Mouse (Mus musculus) right cerebral cortex, postnatal 36 days (tissue): Measurements from ENCODE around the gene Lmln.
"Not testable (repeated sequence)": the region's sequence is repeated elsewhere in the genome, so short reads cannot be mapped to it uniquely, and the experiment has no call there.

Experiments used
- DNase-seq, 2 experiments: peaks; one replicate each; pipeline ENCODE4 v3.0.0; 2022; ENCODE audit warnings: low spot score in 2 of 2, mixed read lengths in 1 of 2

Lmln gene

DNA sequence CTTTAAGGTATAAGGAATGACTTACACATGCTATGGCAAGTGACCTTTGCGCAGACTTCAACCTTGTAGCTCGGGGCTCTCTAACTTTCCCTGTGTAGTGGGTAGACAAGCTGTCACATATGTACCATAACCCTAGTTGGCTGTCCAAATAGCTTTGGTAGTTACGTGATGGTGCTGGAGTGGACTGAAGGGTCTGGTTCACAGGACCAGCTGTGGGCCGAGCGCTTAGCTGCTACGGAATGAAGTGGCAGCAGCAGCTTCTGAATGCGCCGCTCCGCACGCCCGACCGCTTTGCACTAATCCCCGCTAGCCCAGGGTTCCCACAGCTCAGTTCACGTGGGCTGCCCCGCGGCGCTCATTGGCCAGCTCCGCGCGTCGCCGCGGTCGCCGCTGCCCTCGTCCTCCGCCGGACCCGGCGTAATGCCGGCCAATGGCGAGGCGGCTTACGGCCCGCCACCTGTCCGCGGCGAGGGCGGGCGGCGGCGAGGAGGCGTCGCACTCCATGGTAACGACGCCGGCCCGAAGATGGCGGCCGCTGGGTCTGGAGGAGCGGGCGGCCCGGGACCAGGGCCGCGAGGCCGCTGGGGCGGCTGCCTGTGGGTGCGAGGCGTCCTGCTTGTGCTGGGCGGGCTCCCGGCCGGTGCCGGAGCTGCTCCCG is at the start of gene Lmln:
Gene Lmln, plus strand, starts transcription at position 498 of the 658 bp plus-strand sequence.
- peak; percentile 87 to 90 for DNase-seq

DNA sequence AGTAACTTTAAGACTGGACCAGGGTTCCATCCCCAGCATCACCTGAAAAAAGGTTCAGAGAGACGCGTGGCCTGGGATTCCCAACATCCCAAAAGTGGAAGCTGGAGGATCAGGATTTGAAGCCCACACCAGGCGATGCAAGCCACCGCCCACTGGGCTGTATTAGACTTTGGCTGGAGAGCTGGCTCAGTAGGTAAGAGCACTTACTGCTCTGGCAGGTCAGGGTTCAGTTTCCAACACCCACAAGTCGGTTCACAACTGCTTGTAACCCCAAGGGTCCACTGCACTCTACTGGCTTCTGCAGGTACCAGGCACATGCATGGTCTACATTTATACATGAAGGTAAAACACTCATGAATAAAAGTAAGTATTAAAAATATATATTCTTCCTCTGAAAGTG is 48.5 kb upstream of the Lmln start:
- DNase-seq, result no peak

DNA sequence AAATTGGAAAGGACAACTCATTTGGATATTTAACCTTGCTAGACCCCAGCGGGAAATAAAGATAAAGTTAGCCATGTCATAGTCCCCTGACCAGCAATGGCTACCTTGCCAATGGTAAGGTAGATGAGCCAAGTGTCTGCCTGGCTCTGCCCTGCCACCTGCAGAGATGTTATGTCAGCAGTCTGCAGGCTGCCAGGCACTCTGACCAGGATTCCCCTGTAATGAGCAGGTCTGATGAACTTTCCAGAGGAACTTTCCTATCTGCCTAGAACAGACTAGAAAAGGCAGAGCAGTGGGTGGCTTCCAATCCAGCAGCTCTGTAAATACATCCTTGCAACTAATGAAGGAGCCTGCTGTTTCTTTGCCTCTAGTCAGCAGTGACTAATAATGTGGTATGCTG is 47.4 kb upstream of the Lmln start:
- no peak for DNase-seq

DNA sequence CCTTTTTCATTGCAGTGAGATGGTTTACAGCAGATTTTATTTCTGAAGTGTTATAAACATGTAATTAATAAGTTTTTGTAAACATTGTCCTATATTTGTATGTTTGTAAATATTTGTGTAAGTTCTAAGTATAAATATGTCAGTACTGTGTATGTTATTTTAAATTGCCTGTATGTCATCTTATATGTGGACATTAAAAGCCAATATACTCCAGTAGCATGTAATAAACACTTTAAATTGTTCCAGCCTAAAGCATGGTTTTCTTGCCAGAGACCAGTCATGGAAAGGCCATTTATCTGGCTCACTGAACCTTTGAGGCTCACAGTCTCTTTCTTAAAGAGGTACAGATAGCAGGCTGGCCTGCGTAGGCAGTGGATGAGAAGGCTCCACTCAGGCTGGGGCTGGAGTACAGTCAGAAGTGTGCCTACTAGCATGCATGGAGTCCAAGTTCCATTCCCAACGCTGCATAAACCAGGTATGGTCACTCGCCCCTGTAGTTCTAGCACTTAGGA is 46.9 kb upstream of the Lmln start:
- DNase-seq, result no peak

DNA sequence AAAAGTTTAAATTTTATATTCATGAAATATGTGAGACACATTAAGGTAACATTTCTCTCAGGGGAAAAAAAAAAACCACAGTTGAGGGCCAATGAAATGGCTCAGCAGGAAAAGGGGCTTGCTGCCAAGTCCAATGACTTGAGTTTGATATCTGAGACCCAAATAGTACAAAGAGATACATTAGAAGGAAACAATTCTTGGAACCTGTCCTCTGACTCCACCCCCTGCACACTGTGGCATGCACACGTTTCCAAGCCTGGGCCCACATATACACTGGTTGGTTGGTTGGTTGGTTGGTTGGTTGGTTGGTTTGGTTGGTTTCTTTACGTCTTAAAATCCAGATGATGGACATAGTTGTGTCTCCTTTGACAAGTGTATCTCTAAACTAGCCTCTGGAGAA is 46.3 kb upstream of the Lmln start:
- DNase-seq, result no peak

DNA sequence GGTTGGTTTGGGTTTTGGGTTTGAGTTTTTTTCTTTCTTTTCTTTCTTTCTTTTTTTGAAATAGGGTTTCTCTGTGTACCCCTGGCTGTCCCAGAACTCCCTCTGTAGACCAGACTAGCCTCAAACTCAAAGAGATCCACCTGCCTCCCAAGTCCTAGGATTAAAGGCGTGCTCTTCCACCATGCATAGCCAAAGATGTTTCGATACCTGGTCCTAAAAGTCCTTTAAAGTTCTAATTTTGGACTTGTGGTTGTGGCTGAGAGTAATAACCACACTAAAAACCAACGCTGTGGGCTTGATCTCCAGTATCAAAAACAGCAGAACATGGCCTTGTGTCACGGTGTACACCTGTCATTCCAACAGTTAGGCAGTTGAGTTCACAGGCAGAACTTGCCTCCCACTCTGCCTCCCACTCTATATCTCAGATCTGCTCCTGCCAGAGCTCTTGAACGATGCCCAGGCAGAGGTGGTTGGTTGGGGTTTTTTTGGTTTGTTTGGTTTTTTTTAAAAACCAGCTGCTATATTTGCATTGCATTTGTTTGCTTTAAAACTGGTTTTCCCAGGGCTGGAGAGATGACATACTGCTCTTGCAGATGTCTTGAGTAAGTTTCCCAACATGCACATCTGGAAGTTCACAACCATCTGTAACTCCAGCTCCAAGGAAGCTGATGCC is 44.5 kb upstream of the Lmln start:
- peak in 1 of 2 experiments; percentile 15 for DNase-seq

DNA sequence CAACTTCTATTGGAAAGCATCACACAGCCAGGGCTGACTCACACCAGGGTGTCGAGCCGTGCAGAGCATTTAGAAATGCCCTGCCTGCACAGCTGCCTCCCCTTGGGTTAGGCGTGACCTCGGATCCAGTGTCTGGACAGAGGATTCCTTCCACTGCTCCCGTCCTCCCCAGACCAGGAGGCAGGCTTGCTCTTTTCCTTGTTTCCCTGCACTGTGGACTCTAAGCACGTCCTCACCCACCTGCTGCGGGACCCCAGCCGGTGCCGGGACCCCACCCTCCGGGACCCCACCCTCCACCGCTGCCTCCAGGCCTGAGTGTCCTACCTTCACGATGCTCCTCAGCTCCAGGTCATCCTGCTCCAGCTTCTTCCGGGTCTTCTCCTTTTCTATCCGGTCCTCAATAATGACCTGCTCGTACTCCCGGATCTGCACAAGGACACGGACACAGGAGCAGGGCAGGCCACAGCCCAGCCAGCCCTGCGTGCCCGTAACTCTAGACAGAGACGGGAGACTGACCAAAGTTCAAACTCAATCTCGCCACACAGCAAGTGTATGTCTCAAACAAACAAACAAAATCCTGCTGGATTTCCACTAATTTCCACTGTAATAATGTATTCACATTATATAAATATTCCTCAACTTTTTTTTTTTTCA is 43.1 kb upstream of the Lmln start:
- DNase-seq, result no peak

DNA sequence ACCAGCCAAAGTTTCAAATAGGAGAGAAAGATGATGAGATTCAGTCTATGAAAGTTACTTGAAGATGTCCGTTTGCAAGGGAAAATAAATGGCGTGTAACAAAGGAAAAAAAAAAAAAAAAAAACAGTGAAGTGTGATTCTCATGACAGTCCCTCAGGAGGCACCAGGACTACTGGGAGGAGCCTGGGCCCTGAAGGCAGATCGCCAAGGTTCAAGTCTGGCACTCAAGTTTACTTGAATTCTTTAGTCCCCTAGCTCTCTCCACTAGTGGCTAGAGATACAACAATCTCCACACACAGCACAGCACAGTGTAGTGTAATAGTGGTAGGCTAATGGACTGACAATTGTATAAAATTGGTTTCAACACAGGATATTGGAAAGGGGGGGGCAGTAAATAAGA is 40.9 kb upstream of the Lmln start:
- DNase-seq, result no peak

DNA sequence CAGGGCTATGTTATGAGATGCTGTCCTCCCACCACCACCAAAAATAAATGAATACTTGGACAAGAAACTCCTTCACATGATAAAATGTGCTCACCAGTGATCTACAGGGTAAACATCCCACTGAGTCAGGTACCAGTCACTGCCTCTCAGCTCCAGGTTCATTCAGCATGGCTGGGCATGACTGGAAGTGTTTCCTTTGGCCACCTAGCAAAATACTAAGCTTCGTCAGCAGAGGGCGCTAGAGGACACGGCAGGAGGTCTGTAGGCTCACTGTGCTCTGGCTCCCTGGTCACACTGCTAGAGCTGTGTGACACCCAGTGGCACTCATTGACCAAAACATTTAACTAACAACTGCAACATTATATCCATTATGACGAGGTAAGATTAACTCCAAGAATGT is 38.6 kb upstream of the Lmln start:
- peak; percentile 64 to 70 for DNase-seq

DNA sequence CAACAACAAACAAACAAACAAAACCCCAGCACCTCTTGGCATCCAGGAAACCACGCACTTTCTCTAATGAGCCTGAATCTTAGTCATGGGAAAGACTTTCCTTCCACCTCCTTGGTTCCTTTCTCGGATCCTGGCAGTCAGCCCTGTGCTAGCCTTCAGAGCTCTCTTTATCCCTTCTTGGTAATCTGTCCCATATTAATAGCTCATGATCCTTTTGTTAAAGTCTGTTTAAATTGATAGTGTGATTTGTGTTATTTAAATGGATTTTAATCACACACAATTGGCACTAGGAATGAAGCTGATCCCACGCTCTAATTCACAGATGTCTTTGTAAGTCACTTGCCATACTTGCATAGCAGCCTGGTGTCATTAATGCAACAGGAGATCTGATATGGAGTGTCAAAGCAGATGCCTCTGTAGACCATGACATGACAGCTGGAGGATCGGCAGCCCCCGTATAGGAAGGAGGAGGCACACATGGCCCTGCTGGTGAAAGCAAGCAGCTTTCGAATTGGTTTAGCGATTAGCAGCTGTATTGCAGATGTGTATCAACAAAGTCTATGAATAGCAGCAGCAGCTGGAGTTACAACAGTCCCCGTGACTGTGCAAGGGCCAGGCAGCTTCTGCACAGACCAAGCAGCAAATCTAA is 37.7 kb upstream of the Lmln start:
- DNase-seq, result no peak

DNA sequence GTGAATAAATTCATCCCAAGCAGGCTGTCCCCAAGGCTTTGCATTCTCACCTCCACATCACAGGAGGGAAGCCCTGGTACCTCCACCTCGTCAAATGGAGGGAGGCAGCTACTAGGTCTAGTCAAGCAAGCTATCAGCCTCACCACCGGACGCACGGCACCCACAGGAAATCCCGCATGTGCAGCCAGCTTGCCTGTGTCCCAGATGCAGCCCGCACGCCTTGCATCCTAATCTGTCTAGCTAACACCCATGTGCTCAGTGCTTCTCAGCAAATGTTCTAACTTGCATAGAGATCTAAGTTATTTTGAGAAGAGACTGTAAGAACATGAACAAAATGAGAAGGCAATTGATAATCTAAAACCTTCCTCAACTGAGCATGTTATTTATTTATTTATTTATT is 36.0 kb upstream of the Lmln start:
- DNase-seq, result peak; percentile 23 to 31

DNA sequence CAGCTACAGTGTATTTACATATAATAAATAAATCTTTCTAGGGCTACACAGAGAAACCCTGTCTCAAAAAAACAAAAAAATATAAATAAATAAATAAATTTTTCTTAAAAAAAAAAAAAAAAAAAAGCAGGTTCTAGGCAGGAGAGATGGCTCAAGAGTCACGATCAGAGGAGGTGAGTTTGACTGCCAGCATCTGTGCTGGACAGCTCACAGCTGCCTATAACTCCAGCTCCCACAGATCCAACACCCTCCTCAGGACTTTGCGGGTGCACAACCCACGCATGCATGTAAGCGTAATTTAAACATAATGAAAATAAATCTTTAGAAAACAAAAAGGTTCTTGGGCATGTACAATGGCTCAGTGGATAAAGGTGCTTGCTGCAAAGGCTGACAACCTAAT is 26.3 kb upstream of the Lmln start:
- DNase-seq, result no peak

DNA sequence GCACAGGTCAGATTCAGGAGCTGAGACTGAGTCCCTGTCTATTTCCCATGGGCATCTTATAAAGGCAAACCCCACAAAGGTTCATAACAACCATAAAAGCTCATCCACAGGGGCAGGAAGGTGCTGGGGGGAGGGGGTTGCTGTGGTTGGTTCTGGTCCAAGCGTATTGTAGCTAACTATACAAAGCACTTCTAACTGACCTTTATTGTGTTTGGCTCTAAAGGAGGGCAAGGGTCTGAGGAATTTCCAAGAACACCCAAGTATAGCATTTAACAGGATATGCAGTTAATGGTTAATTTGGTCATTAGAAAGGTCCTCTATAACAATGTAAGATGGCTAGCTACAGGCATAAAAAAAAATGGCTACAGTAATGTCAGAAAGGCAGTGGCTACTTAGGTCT is 19.6 kb upstream of the Lmln start:
- DNase-seq, result no peak

DNA sequence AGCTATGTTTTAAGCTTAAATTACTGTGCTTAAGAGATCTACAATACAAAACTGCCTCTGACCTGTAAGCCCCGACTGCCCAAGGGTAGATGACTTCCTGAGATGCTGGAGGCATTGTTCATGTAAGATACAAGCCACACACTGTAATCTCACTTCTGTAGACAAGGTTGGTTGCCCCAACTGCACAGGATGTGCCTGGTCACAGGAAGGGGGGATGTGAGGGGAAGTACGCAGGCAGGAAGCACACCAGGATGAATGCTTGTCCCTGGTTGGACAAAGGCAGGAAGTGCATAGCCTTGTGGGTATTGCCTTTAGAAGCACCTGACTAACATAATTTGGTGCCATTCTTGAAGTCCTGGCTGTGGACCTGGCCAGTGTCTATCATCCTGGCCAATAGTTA is 19.1 kb upstream of the Lmln start:
- DNase-seq, result no peak

DNA sequence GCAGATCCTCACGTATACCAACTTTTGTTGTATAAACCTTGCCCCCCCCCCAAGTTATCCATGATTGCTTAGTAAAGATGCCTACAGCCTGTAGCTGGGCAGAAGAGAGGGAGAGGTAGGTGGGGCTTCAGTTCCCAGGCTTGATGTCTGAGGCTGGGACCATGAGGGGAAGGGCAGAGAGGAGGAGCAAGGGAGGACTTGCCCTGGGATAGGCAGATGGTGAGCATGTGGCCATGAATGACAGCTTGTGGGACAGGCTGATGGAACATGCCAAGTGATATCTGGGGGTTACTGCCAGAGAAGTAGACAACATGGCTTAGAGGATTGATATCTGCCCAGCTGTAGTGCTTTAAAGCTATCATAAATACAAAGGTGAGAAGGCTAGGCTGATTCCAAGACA is 14.3 kb upstream of the Lmln start:
- no peak for DNase-seq

DNA sequence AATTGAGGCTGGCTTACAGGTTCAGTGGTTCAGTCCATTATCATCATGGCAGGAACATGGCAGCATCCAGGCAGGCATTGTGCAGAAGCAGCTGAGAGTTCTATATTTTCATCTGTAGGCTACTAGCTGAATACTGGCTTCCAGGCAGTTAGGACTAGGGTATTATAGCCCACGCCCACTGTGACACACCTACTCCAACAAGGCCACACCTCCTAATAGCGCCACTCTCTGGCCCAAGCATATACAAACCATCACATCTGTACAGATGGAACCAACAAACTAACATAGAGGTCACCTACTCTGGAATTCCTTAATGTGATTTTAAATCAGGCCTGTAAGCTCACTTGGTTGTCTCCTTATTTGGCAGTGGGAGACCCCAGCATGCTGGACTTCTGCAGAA is 13.6 kb upstream of the Lmln start:
- DNase-seq, result no peak

DNA sequence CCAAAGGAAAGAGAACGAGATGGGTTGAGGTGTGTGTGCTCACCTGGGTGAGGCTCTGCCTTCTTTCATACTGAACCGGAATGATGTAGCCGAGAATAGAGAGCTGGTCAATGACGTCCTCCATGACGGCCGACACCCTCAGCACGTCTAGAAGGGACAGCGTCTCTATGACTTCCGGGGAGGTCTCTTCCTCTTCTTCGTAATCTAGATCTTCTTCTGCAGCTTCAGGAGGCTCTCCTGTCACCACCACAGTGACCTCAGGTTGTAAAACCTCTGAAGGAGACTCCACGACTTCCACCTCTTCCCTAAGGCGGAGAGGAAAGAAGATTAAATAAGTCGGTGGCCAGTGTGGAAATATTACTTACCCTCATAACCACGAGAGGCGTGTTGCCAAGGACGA is 12.5 kb upstream of the Lmln start:
- DNase-seq, result no peak

DNA sequence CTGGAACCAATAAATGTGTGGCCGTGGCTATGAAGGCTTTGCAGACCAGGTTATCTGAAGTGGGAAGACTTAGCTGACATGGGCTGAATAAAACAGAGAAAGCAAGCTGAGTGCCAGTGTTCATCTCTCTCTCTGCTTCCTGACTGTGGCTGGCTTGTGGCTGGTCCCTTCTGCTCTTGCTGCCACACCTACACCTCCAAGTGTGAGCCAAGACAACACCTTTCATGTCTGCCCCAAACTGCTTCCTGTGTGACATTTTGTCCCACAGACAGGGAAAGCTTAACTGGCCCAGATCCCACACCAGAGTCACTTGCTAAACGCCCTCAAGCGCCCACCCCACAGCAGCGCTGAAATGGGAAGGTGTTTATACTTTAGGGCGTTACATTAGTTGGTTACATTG is 9.2 kb upstream of the Lmln start:
- DNase-seq, result no peak

DNA sequence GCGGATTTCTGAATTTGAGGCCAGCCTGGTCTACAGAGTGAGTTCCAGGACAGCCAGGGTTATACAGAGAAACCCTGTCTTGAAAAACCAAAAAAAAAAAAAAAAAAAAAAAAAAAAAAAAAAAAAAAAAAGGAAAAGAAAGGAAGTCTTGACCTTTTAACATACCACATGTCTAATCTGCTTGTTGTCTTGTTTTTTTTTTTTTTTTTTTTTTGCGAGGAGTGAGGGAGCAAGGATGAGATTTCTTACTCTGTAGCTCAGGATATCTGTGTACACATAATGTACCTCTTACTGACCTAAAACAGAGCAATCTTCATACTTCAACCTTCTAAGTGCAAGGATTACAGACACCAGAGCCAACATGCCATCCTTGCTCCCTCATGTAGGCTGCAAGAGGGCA is 7.4 kb upstream of the Lmln start:
- DNase-seq, result not testable (repeated sequence)

DNA sequence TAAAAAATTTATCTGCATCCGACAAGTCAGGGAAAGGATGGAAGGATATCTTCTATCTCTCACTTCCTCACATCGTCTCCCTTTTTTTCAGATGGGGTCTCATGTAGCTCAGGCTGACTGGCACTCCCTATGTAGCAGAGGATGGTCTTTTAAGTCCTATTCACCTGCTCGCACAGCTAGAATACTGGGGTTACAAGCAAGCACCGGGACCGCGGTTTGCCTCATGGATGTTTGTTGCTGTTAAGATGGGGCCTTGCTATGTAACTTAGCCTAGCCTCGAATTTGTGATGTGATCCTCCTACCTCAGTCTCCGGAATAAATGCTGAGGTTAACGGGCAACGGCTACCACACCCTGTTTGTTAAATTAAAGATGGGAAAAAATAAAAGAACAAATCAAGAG is 6.7 kb upstream of the Lmln start:
- no peak for DNase-seq

DNA sequence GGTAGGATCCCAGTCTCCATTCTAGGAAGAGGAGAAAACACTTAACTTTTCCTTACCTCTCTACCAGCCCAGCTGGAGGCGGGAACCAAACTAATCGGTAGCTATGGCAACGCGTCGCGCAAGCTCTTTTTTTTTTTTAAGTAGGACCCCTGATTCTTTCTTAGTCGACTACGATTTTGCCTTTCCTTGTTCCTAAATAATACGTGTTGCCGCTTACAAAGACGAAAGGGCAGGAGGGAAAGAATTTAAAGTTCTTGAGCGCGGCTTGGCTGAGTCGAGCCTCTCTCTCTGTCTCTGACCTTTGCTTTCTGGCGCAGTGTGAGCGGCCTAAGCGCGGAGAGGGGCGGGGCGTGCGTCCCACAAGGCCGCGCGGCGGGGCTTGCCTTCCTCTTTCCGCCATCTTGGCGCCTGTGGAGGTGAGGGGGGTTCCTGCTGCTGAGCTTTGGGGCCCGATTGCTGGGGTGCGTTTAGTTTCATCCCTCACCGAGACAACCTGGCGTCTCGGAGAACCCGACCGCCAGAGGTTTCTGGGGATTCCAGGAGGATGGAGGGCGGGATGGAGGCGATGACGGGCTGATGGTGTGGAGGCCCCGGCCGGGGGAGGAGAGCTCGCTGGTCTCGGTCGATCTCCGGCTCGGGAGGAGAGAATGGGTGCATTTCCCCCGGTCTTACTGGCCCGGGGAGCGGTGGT is 6.1 kb upstream of the Lmln start, which contains the start of the genes Iqcg and Rpl35a:
Gene Iqcg, minus strand, starts transcription at position 124 of the 691 bp plus-strand sequence.
Gene Rpl35a, plus strand, starts transcription at position 359 of the 691 bp plus-strand sequence.
- DNase-seq, result peak; percentile 75 to 77

DNA sequence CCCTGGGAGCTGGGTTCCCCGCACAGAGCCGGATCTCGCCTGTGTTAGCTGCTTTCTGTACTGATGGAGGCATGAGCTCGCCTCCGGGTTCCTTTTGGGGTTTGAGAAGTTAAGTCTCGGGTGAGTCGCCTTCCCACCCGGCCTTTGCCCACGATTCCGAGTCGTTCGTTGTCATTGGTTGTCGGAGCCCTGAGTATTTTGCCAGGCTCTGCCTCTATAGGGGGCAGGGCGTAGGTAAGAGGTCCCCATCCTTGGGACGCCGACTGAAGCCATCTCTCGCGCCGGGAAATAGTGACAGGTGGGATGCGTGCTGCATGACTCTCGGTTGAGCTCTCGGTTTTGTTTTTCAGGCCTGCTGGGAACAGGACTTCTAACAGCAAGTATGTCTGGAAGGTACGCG is 5.5 kb upstream of the Lmln start:
- DNase-seq, result no peak
